Mouse (Mus musculus): ENCODE data around the gene Efemp2.

Gene Efemp2

DNA sequence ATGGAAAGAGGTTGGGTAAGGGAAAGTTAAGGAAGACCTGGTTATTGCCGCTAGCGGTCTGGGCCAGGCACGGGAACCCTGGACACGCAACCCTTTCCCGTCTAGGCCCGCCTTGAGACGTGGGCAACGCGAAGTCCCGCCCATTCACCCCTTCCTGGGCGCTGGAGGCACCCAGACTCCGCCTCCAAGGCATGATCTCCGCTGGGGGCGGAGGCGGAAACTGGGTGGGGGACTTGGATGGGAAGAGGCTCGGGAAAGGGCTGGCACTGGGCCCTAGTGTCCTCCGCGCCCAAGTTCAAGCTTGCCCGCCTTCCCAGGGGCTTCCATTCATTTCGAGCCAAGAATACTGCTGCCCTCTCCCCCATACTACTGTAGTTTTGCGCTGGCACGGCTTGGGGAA, at the start of gene Efemp2:
TSS of gene Efemp2 (plus strand) at position 235 of the 400 bp plus-strand sequence.
- peak; percentile 77 for DNase-seq

DNA sequence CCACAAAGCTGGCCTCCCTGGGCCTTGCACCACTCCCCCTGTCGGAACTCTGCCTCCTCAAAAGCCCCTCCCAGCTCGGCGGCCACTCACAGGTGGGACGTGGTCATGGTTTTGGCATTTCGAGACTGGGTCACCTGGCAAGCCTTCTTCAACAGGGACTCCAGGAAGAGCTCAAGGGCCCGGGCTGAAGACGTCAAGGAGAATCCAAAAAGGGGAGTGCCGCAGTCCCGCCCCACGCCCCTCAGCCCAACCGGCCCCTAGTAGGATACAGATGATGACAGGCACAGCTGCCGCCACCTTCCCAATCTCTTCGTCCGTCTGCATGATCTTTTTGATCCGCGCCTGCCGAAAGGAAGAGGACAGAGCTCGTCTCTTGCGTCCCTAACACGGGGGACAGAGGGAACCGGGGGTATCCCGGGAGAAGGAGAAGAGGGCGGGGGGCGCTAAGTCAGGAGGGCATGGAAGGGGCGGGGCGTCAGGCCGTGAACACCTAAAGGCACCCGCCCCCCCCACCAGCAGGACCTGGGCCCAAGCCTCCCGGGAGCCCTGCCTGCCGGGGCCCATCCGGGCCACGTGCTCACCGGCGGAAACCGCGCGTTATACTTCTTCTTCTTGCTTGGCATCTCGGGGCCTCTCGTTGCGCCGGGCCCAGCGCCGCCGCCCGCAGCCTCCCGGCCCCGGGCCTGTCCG, 49.5 kb upstream of the Efemp2 start:
- DNase-seq = peak; percentile 87

DNA sequence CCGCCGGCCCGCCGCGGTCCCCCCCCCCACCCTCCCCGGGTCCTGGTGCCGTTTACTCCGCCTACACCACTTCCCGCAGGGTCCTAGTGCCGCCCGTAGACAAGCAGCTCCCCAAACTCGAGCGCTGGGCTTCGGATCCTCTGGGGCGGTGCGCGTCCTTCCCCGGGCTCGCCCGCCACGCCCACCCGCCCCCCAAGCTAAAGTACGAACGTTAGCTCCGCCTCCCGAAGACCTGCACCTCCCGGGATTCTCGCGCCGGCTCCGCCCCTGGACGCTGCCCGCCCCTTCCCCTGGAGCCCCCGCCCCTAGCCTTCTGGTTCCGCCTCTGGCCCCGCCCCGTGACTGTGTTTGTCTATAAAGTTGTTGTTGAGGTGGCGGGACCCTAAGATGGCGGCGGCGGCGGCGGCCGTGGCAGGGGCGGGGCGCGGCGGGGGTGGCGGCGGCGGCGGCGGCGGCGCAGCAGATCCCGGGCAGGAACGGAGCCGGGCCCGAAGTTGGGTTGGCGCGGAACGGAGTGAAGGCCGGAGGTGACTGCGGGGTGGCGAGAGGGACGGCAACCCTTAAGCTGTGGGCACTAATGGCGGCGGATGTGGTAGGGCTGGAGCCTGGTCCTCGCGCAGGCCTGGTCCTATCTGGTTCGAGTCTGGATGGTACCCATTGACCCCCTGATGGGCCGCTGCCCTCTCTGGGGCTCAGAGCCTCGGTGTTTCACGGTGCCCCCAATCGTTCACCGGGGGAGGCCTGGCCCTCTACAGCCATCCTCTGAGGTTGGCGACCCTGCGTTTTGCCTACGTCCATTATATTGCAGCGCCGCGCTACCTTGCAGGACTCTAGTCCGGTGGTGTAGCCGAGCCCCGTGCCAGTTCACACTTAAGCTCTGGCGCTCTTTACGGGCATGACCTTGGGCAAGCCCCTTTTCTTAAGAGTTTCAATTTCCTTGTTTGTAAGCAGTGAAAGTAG, 48.7 kb upstream of the Efemp2 start, which contains the start of the genes Drap1 and AI837181:
TSS of gene Drap1 (minus strand) at position 198 of the 960 bp plus-strand sequence.
TSS of gene AI837181 (plus strand) at position 363 of the 960 bp plus-strand sequence.
- peak; percentile 99 for DNase-seq

- DNase-seq = peak; percentile 37
Measured at GRCm38 (mm10) chr19:5425906-5426565, 47.7 kb upstream of the Efemp2 start.

GRCm38 (mm10) chr19:5426640-5427290, 47.0 kb upstream of the Efemp2 start:
- DNase-seq = no peak

GRCm38 (mm10) chr19:5428083-5428482, 45.7 kb upstream of the Efemp2 start:
- peak; percentile 56 for DNase-seq

- DNase-seq = no peak
Measured at GRCm38 (mm10) chr19:5429219-5429618, 44.5 kb upstream of the Efemp2 start.

- DNase-seq = peak; percentile 24
Measured at GRCm38 (mm10) chr19:5429806-5430205, 43.9 kb upstream of the Efemp2 start.

DNA sequence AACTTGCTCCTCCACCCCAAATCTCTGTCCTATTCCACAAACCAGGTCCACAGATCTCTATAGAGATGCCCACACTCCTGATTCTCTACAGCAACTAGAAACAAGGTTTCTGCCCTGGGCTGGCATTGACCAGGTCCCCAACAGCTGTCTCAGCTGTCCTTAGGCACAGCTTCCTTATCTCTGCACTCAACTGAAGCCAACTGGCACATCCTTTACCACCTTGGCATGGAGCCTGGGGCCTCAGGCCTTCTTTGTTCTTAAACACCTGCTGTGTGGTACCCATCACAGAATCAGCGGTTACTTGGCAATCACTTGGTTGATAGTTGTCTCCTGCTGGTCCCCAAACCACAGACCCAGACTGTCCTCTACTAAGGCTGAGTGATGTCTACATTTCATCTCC, 43.3 kb upstream of the Efemp2 start:
- peak; percentile 43 for DNase-seq

DNA sequence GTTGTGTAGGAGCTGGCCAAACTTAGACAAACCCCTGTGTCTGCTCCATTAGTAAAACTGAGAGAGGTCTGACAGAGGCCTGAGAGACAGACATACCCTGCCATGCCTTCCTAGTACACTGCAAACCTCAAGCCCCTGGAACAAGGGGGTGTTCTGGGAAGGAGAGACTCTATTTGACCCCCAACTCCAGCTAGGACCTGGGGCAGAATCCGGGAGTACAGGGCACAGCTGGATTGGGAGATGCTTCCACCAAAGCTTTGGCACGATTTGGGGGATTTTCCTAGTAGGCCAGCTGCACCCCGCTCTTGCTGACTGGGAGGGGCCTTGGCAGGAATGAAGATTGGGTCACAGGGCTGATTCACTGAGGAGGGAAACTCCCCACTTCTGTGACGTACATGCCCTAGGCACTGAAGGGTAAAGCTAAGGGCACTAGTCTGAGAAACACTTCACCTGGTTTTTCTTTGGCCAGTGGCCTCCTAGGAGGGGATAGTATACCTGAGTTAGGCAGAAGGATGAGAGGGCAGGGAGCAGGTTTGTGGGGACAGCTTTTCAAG, 41.8 kb upstream of the Efemp2 start:
- DNase-seq = no peak

GRCm38 (mm10) chr19:5432992-5433852, 40.5 kb upstream of the Efemp2 start:
- peak; percentile 77 for DNase-seq

DNA sequence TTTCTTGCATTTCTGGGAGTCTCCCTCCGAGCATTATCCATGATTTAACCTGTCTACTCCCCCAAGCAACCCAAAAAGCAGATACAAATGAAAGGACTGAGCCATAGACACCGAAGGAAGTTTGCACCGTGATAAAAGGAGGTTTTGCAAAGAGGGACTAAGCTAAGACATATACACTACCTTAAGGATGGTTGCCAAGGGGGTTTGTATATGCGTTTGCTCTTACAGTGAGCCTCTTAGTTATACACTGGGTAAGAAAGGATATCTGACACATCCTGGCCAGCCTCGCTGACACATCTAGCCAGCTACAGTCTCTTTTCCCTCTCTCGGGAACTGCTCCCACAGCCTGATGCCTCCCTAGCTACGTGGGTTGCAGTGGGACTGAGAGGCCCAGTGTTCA, 39.8 kb upstream of the Efemp2 start:
- DNase-seq = no peak

- DNase-seq = no peak
Measured at GRCm38 (mm10) chr19:5444371-5444908, 29.3 kb upstream of the Efemp2 start.

- no peak for DNase-seq
Measured at GRCm38 (mm10) chr19:5444954-5445353, 28.8 kb upstream of the Efemp2 start.

DNA sequence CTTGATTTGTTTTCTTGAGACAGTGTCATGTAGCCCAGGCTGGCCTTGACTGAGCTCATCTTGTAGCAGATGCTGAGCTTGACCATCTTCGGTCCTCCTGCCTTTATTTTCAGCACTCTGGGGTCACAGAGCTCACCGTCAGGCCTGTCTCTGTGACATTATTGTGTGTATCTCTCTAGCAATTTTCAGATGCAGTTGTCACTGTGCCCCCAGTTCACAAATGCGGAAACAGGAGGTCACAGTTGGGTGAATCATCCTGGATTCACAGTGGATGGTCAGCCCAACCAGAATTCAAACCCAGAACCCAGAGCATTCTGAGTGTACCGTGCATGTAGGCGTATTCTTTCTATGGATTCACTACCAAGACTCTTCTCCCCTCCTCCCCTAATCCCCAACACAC, 28.0 kb upstream of the Efemp2 start:
- DNase-seq = no peak

DNA sequence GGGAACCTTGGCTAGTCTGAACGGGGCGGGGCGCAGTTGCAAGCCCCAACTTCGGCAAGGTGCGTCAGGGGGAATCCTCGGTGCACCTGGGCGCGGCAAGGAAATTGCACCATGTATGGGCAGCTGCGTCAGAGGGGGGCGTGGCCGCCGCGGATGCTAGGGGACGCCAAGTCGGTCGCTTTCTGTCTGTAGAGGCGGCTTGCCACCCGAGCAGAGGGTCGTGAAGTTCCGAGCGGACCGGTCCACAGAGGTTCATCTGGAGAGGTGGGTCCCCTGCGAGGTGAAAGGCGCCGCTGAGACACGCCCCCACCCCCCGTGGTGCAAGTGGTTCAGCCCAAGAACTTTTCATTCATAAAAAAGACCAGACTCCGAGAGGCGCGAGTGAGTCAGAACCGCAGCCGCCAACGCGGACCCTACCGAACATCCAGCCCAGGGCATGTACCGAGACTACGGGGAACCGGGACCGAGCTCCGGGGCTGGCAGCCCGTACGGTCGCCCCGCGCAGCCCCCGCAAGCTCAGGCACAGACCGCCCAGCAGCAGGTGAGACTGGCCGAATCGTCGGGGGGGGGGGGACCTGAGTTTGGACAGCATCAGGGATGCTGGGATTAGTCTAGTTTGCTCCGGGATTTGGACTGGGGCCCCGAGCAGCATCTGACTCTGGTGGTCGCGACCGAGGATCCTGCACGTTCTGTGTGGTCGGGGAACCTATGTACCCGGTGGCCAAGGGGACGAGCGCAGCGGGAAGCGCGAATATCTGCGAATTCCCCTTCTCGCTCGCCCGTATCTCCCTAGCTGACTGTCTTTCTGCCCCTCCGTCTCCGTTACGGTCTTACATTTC, 26.0 kb upstream of the Efemp2 start, which contains the start of gene Fosl1:
TSS of gene Fosl1 (plus strand) at position 33 of the 839 bp plus-strand sequence.
- peak; percentile 93 for DNase-seq

GRCm38 (mm10) chr19:5448354-5449150, 25.2 kb upstream of the Efemp2 start:
- peak; percentile 54 for DNase-seq

DNA sequence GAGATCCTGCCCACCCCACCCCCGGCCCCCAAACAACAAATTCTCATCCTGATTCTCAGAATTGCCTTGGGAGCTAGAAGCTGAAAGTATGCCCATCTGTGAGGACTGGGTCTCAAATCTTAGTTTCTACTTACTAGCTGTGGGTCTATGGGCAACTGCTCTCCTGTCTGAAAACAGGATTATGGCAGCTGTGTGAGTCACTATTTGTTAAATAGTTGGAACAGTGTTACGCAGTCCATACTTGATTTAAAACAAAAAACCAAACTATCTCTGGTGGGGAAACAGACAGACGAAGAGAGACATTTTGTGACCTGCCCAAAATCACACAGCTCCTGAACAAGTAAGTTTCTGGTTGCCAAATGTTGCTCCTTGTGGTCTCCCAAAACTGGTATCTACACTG, 24.1 kb upstream of the Efemp2 start:
- no peak for DNase-seq

DNA sequence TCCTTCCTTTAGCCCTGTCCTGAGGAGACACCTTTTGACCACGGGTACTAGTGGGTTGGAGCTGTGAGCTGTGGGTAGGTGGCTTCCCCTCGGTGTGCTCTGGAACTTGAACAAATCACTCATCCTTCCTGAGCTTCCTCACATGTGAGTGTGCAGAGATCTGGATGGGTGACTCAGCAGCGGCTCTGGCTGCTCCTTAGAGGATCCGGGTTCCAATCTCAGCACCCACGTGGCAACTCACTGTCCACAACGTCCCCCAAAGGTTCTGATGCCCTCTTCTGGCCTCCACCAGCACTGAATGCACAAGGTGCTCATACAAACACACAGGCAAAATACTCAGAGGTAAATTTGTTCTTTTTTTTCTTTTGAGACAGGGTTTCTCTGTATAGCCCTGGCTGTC, 22.0 kb upstream of the Efemp2 start:
- peak; percentile 13 for DNase-seq
